Mouse (Mus musculus) regulatory T cell (primary cell): ENCODE results near the gene Atp8a1.

Experiments used
- in situ Hi-C: fragments of 300-600 bp; cut with MboI, MseI; formaldehyde crosslinking; loops from one replicate; pipeline ENCODE4 v1.15.1; 2025; ENCODE audit warnings: high pct_unique_total_duplicates

Atp8a1 gene

GRCm38 (mm10) chr5:67847253-67848165, at the start of gene Atp8a1:
Atp8a1 (minus strand) TSS chr5:67847434.
- in situ Hi-C loops = no loop called here

DNA sequence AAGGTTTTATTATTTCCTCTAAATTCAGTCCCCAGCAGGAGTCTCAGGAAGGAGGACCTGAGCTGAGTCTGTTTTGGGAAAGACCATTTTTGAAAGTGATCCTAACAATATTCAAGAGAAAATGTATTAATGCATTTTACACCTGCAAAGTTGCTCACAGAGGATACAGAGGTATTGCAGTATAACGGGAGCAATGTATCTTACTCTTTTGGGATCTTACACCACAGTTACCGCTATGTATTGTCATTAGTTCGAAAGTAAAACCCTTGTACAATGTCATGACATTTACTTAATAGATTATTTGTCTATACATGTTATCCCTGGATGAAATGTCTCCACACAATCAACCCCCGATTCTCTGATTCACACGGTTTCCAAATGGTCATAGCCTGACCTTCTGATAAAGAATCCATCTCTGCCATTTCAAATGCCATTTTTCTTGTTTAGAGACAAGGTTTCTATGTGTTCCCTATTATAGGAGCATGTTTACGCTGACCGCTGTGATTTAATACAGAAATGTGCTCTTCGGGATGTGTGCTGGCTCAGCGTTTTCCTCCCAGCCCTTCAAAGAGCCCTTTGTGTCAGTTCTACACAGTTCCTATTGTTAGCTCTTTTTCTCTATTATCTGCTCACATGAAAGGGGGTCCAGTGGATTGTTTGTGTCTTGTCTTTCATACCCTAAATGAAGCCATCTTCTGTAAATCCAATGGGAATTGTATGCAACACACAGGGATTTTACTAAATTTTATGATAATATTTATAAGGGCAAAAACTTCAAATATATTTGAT, 37.4 kb upstream of the Atp8a1 start:
- in situ Hi-C loops = no loop called here

DNA sequence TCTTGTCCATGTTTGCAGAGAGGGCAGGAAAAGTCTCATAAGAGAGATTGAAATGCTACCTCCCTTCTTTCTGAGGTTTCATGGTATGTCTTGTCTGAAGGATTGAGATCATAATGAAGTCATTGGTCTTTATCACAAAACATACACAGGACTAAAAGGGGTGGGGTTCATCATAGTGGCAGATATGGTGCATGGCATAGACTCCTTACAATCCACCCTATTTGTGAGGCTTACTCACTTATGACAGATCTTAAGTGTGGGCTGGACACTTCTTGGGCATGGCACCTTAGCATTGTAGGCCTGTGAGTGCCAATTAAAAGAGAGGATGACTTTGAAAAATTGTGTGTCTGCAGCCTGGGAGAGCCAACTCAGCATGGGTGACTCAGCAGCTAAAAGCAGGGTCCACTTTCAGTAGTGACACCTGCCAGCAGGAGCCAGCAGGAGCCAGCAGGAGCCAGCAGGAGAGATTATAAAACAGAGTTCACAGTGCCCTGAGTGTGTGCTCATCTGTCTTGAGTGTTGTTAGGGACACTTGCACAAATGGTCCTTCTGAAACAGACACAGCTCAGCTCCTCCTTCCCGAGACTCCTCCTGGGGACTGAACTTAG, 36.4 kb upstream of the Atp8a1 start:
- in situ Hi-C loops = no loop called here

GRCm38 (mm10) chr5:67871414-67871813, 24.2 kb upstream of the Atp8a1 start:
- in situ Hi-C loops = no loop called here

- in situ Hi-C loops = no loop called here
Measured at GRCm38 (mm10) chr5:67866221-67866620, 19.0 kb upstream of the Atp8a1 start.

DNA sequence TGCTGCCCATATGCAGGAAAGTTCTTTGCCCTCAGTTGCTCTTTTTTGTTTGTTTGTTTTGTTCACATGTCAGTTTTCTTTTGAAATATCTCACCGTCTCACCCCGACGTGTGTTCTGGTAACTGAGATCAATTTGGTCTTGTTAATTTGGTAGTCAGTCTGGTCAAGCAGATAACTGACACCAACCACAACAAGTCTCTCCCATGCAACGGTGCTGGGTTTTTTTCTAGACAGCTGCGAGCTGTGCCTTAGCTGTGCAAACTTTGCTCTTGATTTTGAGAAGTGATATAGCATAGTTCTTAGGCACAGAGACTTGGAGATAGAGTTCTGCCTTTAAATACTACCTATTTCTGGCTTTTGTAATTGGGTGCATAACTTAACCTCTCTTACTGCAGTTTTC, 18.4 kb upstream of the Atp8a1 start:
- in situ Hi-C loops = no loop called here

GRCm38 (mm10) chr5:67864508-67865060, 17.4 kb upstream of the Atp8a1 start:
- in situ Hi-C loops = no loop called here

- in situ Hi-C loops = no loop called here
Measured at GRCm38 (mm10) chr5:67863950-67864391, 16.7 kb upstream of the Atp8a1 start.

GRCm38 (mm10) chr5:67854963-67855606, 7.9 kb upstream of the Atp8a1 start:
- in situ Hi-C loops = no loop called here

DNA sequence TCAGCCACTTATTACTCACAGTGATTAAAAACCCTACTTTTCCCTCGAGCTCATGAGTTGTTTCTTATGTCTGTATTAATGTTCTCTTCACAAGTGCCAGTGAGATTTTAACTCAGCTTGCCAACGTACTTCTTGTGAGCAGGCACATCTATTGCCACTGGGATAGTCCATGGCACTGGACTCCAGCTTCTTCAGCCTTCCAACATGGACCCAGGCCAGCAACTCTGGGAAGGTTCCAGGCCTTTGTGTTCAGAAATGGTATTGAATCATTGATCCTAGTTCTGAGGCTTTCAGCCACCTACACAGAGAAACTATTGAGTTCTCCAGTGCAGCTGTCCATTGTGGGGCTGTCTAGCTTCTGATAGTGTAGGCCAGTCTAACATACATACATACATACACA, 5.6 kb upstream of the Atp8a1 start:
- in situ Hi-C loops = no loop called here

GRCm38 (mm10) chr5:67849411-67849810, 2.2 kb upstream of the Atp8a1 start:
- in situ Hi-C loops = no loop called here

- in situ Hi-C loops = no loop called here
Measured at GRCm38 (mm10) chr5:67848511-67849014, 1.3 kb upstream of the Atp8a1 start.

DNA sequence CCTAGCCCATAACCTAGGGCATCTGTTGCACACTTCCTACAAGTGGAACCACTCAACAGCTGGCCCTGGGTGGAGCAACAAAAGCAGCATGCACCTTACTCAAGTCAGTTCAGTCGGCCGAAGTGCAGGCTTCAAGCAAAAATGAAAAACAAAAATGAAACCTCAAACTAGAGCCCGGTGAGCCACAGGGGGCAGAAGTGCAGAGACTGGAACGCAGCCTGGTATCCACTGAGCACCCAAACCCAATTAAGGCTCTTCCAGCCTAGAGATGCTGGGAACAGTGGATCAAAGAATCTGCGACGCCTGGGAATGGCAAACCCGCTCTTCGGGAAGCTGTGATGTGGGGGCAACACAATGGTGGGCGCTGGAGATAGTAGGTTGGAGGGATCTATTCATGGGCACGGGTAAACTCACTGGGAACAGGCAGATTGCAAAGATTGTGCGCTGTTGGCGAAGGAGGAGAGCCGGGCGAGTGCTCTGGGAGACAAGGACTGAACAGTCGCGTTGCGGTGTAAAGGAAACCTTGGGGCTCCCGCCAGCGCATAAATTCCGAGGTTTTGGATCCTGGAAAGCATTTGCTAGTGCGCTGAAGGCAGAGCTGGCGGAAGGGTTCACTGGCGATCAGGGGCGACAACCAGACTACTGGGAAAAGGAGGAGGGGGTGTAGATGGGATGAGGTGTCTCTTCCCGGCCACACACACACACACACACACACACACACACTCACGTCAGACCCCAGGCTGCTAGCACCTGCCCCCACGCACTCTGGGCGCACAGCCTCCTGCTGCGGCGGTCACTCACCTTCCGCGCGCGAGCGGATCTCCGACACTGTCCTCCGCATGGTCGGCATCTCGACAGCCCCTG, 641 bp downstream of the Atp8a1 start:
- in situ Hi-C loops = no loop called here

GRCm38 (mm10) chr5:67845190-67845691, 2.0 kb downstream of the Atp8a1 start:
- in situ Hi-C loops = no loop called here

- in situ Hi-C loops = no loop called here
Measured at GRCm38 (mm10) chr5:67844070-67844469, 3.2 kb downstream of the Atp8a1 start.

GRCm38 (mm10) chr5:67842306-67842705, 4.9 kb downstream of the Atp8a1 start:
- in situ Hi-C loops = no loop called here

DNA sequence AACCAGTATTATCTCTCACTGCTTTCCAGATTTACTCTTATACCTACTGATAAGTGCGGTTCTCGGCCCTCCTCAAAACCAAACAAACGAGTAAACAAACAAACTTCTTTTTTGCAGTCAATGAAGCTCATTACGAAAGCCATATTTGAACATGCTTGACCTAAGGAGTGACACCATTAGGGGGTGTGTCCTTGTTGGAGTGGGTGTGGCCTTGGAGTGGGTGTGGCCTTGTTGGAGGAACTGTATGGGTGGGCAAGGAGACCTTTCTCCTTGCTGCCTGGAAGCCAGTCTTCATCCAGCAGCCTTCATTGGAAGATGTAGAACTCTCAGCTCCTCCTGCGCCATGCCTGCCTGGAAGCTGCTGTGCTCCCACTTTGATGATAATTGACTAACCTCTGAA, 13.4 kb downstream of the Atp8a1 start:
- in situ Hi-C loops = loop anchor here (10.0 kb wide), 1 partner anchor 199 kb away; no protein-coding TSS in a partner anchor

DNA sequence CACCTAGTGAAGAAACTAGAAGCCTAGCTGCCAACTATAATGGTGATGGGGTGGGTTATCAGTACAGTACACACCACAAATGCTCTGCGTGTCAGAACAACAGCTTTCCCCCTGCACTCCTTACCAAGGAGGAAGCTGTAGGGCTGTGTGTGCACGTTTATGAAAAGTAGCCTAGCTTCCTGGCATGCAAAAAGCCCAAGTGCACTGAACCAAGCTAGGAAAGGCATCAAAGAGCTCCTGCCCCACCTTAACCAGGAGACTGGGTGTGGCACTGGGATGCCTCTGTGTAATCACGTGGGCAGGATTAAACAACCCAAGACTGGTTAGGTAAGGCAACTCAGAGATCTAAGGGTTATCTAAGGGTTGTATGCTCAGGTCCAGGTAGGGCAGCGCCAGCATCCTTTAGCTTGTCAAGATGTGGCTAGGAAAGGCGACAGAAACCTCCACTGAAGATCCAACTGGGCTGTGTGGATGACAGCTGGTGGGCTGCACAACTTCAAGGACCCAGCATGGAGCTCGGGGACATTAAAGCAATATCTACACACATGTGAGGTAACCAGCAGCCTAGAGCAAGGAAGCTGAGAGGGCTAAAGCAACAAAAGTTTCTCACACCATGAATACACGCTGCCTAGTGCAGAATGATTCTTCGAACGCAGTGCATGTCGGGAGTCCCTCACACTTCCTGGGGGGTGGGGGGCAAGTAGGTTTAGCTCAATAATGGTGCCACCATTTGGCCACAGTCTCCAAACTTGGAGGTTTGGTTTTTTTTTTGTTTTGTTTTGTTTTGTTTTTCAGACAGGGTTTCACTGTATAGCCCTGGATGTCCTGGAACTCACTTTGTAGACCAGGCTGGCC, 15.7 kb downstream of the Atp8a1 start:
- in situ Hi-C loops = loop anchor here (10.0 kb wide), 1 partner anchor 197 kb away; no protein-coding TSS in a partner anchor

GRCm38 (mm10) chr5:67828356-67828755, 18.9 kb downstream of the Atp8a1 start:
- in situ Hi-C loops = no loop called here
